Mouse (Mus musculus) layer of hippocampus, postnatal 14 days (tissue): ENCODE measurements around the gene Hspbap1. TPM values are rescaled to one million over a fixed set of nuclear protein-coding genes. Genes with fewer than 3 reads are reported as not detected.
A peak's percentile ranks its signal among the peaks of the same experiment; 100 is the strongest.

Experiments used
- DNase-seq, 2 experiments: peaks; one replicate each; pipeline ENCODE4 v3.0.0; 2021 to 2022; ENCODE audit warnings: low spot score in 2 of 2, mixed read lengths in 1 of 2
- total RNA-seq, 2 experiments: library from RNA; stranded (reverse); gene quantifications; 2 replicates each; pipeline ENCODE4 v1.2.3; 2021

Gene Hspbap1
- total RNA-seq, 2 experiments from 2014 or later: 5.2 to 5.7 TPM

- DNase-seq: no peak
These were observed 101.1 kb downstream of the Hspbap1 start, which contains the start of gene Parp14 for GRCm38 (mm10) chr16:35871048-35871851. Parp14 (minus strand) TSS chr16:35871544.

GRCm38 (mm10) chr16:35871898-35872297, 101.7 kb downstream of the Hspbap1 start:
- no peak for DNase-seq

DNA sequence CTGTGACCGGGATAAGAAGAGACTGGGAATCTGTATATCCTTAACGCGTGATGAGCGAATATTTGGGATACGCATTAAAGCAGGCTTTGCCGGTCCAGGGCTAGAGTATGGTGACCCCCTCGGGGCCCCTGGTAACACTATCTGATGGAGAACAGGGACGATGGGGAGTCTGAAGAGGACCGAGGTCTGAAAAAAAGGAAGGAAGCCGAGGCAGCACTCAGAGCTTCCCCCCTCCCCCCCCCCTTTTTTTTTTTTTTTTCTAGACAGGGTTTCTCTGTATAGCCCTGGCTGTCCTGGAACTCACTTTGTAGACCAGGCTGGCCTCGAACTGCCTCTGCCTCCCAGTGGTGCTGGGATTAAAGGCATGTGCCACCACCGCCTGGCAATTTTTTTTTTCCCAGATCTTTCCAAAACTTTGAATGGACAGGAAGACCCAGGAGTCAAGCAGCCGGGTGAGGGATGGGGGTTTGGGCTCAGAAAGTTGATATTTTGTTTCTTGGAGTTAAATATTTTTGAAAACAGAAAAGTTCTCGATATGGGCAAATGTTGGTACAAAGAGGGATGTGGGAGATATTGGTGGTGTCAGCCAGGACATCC, 102.3 kb downstream of the Hspbap1 start:
- no peak for DNase-seq

- peak; percentile 16 for DNase-seq
These were observed 104.2 kb downstream of the Hspbap1 start for GRCm38 (mm10) chr16:35874416-35874815.

Other genes starting within 250 kb of the Hspbap1 start
- 10 to 100 TPM; 20.7 to 21.7 TPM for gene Sema5b, start 229.2 kb upstream of the Hspbap1 start, total RNA-seq
- gene Dirc2, start 1.0 kb upstream of the Hspbap1 start, total RNA-seq: 10 to 100 TPM; 84.2 to 88.6 TPM
- gene Parp14, start 101.2 kb downstream of the Hspbap1 start, total RNA-seq: 1 to 10 TPM; 1.0 to 1.2 TPM
- gene Parp9, start 168.1 kb downstream of the Hspbap1 start, total RNA-seq: 1 to 10 TPM; 3.0 to 3.1 TPM
- gene Dtx3l, start 168.8 kb downstream of the Hspbap1 start, total RNA-seq: 1 to 10 TPM; 3.2 to 3.4 TPM
- gene Kpna1, start 208.4 kb downstream of the Hspbap1 start, total RNA-seq: 100 to 1,000 TPM; 113 to 121 TPM